Mouse (Mus musculus) bone marrow macrophage, adult 2 months (primary cell): ENCODE data around the gene D030056L22Rik. TPM values are rescaled to one million over a fixed set of nuclear protein-coding genes. Genes with fewer than 3 reads are reported as not detected.

Experiments
- H3K27ac ChIP-seq: 2 replicates; pipeline ENCODE4 v1.5.1; 2012; ENCODE audit warnings: low read depth, low read length; ENCODE audit not compliant: insufficient read depth
- H3K4me1 ChIP-seq: 2 replicates; pipeline ENCODE4 v1.6.1; 2012; ENCODE audit warnings: low read length; ENCODE audit not compliant: control insufficient read depth, insufficient read depth
- H3K4me3 ChIP-seq: 2 replicates; pipeline ENCODE4 v1.5.1; 2012; ENCODE audit warnings: mild to moderate bottlenecking, low read length, moderate library complexity; ENCODE audit not compliant: insufficient read depth
- CTCF ChIP-seq: IDR thresholded peaks from 2 replicates; pipeline ENCODE4 v1.5.1; 2012; ENCODE audit warnings: low read depth, mild to moderate bottlenecking, low read length, moderate library complexity
- POLR2A ChIP-seq: IDR thresholded peaks from 2 replicates; pipeline ENCODE4 v1.6.1; 2012; ENCODE audit warnings: mild to moderate bottlenecking, low read depth, low read length, borderline replicate concordance
- polyA plus RNA-seq: library from polyadenylated mRNA; stranded (reverse); fragments of >200 nt; gene quantifications from 2 replicates; pipeline ENCODE4 v1.2.4, GENCODE M21; 2012; ENCODE audit not compliant: missing spikeins, insufficient read depth, insufficient read length

D030056L22Rik gene
- polyA plus RNA-seq, 1 experiment = 11.5 TPM

DNA sequence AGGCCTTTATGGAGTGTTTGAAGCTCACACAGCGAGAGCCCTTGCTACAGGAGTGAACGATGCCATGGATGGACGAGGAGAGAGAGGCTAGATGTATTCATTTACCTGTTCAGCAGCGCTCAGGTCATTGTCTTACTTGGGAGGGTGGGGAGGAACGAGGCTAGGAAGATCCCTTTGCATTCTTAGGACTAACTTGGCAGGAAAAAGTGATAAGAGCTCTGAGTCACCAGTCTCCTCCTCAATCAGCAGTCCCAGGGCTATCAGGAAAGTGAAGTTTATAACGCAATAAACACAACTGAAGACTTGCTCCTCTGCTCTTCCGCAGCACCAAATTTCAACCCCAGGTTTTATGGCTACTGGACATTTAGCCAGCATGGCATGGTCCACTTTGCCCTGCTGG lies 17.3 kb downstream of the D030056L22Rik start:
- Histone ChIP-seq H3K4me3 (no peak overlapping the region), H3K27ac (no peak overlapping the region), H3K4me1 (no peaks in the 10 kb centered on the region)
- TF ChIP-seq POLR2A = no peak
- TF ChIP-seq CTCF = no peak

GRCm38 (mm10) chr19:18731077-18731476 lies 18.1 kb downstream of the D030056L22Rik start:
- Histone ChIP-seq H3K4me3 (no peak overlapping the region), H3K4me1 (no peaks in the 10 kb centered on the region), H3K27ac (no peak overlapping the region)
- TF ChIP-seq POLR2A (no peak), CTCF (no peak)

DNA sequence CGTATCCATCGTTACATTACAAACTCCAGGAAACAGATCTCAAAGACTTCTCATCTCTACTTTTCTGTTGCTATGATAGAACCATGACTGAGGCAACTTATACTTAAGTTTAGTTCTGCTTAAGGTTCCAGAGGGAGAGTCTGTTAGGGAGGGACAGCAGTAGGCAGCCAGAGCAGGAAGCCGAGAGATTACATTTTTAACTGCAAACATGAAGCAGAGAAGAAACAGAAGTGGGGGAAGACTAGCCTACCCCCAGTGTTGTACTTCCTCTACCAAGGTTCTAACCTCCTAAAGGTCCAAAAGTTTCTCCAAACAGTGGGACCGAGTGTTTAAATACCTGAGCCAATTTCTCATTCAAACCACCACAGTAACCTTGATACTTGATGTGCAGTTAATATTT lies 22.9 kb downstream of the D030056L22Rik start:
- TF ChIP-seq CTCF (no peak), POLR2A (no peak)
- Histone ChIP-seq H3K4me3 (no peak overlapping the region), H3K4me1 (no peaks in the 10 kb centered on the region), H3K27ac (no peak overlapping the region)

GRCm38 (mm10) chr19:18739146-18739545 lies 26.2 kb downstream of the D030056L22Rik start:
- no peak overlapping the region for H3K4me3 ChIP-seq
- TF ChIP-seq POLR2A = no peak
- TF ChIP-seq CTCF = no peak
- H3K27ac ChIP-seq = no peak overlapping the region
- no peaks in the 10 kb centered on the region for H3K4me1 ChIP-seq

DNA sequence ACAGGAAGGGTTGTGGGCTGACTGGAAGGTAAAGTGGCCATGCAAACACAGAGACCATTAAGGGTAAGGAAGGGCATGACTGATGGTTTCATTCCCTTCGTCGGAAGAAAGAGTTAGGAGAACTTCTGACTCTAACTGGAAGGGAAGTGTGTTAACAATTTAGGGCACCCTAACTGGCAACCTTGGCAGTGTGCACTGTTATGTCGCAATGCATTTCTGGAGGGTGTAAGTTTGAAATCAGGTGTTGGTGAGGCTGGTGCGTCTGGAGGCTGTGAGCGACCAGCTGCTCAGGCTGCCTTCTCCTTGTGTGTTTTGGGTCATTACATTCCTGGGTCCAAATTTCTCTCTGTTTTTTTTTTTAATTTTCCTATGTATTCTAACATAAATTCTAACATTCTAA lies 31.0 kb downstream of the D030056L22Rik start:
- TF ChIP-seq CTCF (no peak), POLR2A (no peak)
- no peak overlapping the region for H3K27ac ChIP-seq

GRCm38 (mm10) chr19:18746576-18747340 lies 33.8 kb downstream of the D030056L22Rik start:
- no peak overlapping the region for H3K27ac ChIP-seq
- H3K4me1 ChIP-seq = no peaks in the 10 kb centered on the region
- TF ChIP-seq POLR2A (no peak), CTCF (no peak)
- no peak overlapping the region for H3K4me3 ChIP-seq

More for the DNA sequence above, 31.0 kb downstream of the D030056L22Rik start:
- Histone ChIP-seq H3K4me1 (no peaks in the 10 kb centered on the region), H3K4me3 (no peak overlapping the region)

GRCm38 (mm10) chr19:18747379-18747778 lies 34.4 kb downstream of the D030056L22Rik start:
- Histone ChIP-seq H3K27ac (no peak overlapping the region), H3K4me3 (no peak overlapping the region), H3K4me1 (no peaks in the 10 kb centered on the region)
- TF ChIP-seq CTCF = no peak
- TF ChIP-seq POLR2A = no peak

DNA sequence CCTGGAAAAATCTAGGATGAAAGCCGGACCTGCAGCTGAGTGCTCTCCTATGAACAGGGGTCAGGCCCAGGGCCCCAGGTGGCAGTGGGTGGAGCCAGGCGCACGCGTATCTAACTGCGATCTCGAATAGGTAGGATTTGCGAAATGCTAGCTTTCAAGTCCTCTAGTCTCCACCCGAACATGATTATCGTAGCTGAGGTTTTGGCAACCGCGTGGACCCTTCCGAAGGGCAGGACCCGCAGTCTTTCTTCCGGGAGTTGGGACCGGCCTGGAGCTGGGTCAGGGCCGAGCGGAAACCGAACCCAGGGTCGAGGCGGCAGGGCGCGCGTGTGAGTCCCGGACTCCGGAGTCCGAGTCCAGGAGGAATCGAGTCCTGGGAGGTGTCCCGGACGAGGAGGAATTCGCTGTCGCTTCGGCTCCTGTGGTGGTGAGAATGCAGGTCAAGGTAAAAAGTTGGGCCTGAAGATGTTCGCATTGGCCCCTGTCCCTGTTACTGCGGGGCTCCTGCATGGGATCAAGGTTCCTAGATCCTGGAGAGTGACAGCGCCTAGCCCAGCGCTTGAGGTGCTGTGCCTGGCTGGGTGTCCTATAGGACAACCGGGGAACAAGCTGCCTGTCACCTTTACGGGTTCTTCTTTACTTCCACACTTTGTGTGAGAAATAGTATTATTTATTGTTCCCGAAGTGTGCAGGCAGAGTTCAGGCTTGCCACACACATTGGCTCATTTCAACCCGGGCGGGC lies 36.8 kb downstream of the D030056L22Rik start, which contains the start of gene Trpm6:
TSS of gene Trpm6 (plus strand) at position 386 of the 742 bp plus-strand sequence.
- no peak within 1 kb of the TSS for H3K27ac ChIP-seq
- TF ChIP-seq CTCF = no peak
- no peak for TF ChIP-seq POLR2A
- H3K4me3 ChIP-seq = peak within 1 kb of the TSS; percentile 12
- no peaks in the 10 kb centered on the region for H3K4me1 ChIP-seq

DNA sequence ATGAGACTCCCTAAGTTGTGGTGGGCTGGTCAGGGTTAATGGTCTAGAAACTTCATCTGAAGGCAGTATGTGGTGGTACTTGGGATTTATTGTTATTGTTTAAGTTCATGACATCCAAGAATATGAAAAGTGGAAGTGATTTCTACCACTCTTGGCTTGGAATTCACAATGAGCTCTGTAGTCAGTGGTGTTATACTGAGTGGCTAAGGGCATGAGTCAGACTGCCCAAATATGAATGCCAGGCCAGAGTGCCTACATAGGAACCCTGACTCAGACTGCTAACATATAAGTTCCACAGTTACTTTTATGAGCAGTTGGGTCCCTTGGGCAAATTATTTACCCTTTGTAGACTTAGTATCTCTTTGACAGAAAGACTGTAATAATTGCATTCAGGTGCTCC lies 44.2 kb downstream of the D030056L22Rik start:
- TF ChIP-seq POLR2A = no peak
- TF ChIP-seq CTCF = no peak
- H3K27ac ChIP-seq = no peak overlapping the region
- no peaks in the 10 kb centered on the region for H3K4me1 ChIP-seq
- H3K4me3 ChIP-seq = no peak overlapping the region

DNA sequence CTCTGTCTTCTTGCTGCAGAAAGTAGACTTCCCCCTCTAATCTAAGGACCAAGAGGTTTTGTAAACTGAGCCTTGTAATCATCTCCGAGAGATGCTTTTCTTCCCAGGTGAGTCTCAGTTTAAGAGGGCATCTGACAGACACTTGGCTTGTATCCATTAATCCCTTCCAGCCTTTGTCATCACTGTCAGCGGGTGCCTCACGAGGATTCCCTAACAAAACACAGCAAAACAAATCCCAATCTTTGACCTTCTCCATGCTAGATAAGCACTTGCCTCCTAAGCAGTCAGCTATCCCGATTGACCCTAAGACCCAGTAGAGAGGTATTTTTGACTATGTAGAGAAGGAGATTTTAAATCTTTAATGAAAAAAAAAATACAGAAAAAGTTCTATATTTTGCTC lies 44.7 kb downstream of the D030056L22Rik start:
- TF ChIP-seq CTCF (no peak), POLR2A (no peak)
- no peaks in the 10 kb centered on the region for H3K4me1 ChIP-seq
- no peak overlapping the region for H3K27ac ChIP-seq
- no peak overlapping the region for H3K4me3 ChIP-seq
